Mouse (Mus musculus) v-Abl transformed pro-B cells (cell line): Measurements from ENCODE around the gene Gabrr1.

Experiments
- in situ Hi-C, 2 experiments: fragments of 400-800 bp; cut with MboI; formaldehyde crosslinking; loops; one replicate each; pipeline ENCODE4 v1.15.1; 2025; ENCODE audit not compliant: unreplicated experiment in 2 of 2

Gene Gabrr1

DNA sequence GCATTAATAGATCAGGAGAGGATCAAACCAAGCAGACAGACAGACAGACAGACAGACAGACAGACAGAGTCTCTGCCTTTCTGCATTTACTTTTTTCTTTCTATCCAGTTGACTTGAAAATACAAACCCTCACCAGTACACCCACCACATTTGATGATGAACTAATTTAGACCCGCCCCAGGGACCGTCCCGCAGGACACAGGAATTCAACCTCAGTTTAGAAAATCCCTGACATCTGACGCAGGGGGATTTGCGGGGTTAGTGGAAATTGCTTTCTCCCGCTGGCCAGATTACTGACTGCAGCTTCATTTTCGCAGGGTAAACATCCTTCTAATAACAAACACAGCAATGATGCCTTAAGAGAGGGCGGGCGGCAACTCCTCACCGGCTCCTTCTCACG, at the start of gene Gabrr1:
Gene Gabrr1, plus strand, starts transcription at position 301 of the 400 bp plus-strand sequence.
- in situ Hi-C loops, result no loop called here

DNA sequence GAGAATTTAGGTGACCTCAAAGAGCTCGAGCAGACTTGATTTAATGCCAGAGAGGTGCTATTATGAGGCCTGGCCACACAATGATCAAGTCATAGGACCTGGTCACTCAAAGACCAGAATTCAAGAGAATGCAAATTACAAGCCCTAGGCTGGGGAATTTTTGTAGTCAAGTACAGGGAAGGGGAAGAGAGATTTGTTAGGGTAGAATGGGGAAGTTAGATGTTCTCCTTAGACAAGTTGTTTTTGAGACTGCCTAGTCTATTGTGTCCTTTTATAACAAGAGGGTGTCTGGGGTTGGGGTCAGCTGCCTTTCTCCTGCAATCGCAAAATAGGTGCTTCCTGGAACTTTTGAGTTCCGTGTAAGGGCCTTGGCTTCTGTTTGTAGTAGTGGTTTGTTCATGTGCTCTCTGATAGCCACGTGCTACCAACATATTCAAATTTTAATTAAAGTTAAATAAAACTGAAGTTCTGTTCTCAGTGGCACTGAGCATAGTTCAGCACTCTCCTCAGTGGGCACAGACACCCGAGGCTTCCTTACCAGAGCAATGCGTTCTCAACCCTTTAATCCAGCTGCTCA, 33.1 kb upstream of the Gabrr1 start:
- in situ Hi-C loops, result no loop called here

DNA sequence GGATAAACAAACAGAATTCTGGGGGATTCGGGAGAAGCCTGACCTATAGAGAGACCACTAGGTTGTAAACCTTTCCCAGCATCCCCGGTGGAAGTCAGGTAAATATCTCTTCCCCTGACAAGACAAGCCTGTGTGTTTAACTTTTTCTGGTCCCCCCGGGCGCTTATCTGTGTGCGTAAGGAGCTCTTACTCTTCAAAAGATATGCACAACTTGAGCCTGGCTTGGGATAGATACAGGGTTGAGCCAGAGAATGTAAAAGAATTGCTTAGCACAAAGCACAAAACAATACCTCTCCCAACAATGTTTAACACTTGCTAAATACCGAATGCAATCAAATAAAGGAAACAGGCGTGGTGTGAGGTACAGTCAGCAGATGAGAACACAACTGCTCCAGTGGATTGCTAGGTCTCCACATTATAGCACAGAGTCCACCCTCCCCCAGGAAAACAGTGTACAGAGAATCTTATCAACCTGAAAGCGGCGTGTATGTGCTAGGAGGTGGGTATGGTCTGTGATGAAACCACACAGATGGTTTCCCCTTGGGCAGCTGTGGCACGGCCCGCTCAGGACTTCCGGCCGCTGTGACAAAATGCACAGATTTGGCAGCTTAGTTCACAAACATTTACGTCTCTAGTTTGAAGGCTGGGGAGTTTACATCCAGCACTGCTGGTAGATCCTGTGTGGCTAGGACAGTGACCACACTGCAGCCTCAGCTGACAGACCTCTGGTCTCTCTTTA, 22.4 kb upstream of the Gabrr1 start:
- in situ Hi-C loops, result loop anchor here (10.0 kb wide), 3 partner anchors 85 to 1135 kb away; no protein-coding TSS in a partner anchor

DNA sequence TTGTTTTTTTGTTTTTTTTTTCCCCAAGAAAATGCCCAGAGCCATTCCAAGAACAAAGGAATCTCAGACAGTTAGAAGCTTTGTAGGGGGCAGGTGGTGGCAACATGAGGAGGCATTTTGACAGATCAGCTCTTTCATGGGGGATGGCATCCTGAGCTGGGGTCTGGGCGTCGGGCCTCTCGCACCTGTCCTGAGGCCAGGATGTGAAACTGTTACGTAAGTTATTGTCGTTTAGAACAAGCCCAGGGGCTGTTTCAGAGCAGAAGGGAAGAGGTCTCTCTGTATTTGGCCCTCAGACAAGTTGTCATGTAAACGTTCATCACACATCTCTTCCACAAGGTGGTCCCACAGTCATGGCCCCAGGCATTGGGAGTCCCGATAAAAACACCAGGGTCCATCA, 21.5 kb upstream of the Gabrr1 start:
- in situ Hi-C loops, result loop anchor here (10.0 kb wide), 3 partner anchors 86 to 1136 kb away; no protein-coding TSS in a partner anchor

DNA sequence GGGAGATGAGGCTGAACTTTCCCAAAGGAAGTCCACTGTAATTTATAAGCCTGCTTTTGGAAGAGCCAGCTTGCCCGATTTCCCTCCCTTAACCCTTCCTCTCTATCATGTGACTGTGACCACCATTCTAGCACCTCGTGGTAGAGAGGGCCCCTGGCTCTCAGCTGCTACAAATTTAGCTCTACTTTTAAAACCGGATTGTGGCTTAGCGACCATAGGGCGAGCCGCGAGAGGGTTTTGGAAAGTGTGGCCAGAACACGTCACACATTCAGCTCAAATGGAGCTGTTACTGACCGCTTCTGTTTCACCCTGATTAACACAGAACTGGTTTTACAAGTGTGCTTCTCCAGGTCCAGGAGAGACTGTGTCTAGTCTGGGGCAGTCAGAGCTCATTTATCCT, 21.0 kb upstream of the Gabrr1 start:
- in situ Hi-C loops, result loop anchor here (10.0 kb wide), 3 partner anchors 87 to 1137 kb away; no protein-coding TSS in a partner anchor

DNA sequence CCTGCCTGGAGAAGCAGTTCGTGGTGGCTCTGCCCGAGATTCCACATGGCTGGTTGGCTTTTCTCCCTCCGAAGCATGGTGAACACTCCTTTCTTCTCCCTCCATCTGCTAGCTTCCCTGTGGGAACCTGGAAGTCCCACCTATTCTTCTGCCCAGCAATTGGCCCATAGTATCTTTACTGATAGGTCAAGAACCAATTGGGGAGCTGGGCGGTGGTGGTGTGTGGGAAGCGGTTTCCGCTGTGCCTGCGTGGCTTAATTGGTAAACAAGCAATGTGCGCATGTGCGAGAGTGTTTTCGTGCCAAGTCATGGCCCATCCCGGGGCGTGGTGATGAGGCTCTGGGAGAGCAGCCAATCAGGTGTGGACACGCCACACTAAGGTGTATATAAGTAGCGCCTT, 19.5 kb upstream of the Gabrr1 start:
- in situ Hi-C loops, result loop anchor here (10.0 kb wide), 3 partner anchors 88 to 1138 kb away; no protein-coding TSS in a partner anchor

DNA sequence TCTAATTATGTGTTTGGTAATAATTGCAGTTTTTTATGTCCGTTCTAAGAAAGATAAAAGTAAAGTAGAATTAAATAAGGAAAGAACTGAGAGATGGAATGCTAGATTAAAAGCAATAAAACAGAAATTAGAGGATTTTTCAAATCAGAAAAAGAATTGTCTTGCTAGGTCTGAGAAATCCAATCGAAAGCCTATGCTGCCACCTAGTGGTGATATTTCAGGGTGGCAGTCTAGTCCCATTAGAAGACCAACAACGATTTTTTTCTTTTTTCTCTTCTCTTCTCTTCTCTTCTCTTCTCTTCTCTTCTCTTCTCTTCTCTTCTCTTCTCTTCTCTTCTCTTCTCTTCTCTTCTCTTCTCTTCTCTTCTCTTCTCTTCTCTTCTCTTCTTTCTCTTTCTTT, 13.2 kb upstream of the Gabrr1 start:
- in situ Hi-C loops, result loop anchor here (5.0 to 10.0 kb wide), 9 partner anchors 94 to 1144 kb away; partner anchors contain the start of gene Ankrd6 (in 2 of the 2)

DNA sequence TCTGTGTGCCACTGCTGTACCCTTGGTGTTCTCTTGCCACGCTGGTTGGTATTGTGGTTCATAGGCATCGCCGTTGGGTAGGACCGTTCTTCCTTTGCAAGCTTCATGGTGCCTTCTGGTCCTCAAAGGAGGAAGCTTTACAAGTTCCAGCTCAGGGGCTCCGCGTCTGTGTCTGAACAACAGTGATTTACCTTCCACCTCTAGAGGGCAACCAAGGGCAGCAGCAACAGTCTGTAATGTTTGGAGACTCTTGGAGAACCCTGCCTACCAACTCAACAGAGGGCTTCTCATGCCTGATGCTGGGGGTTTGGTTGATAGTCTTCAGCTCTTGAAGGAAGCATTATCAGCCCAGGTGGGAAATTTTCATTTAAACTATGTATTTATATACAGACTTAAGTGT, 7.8 kb upstream of the Gabrr1 start:
- in situ Hi-C loops, result no loop called here

DNA sequence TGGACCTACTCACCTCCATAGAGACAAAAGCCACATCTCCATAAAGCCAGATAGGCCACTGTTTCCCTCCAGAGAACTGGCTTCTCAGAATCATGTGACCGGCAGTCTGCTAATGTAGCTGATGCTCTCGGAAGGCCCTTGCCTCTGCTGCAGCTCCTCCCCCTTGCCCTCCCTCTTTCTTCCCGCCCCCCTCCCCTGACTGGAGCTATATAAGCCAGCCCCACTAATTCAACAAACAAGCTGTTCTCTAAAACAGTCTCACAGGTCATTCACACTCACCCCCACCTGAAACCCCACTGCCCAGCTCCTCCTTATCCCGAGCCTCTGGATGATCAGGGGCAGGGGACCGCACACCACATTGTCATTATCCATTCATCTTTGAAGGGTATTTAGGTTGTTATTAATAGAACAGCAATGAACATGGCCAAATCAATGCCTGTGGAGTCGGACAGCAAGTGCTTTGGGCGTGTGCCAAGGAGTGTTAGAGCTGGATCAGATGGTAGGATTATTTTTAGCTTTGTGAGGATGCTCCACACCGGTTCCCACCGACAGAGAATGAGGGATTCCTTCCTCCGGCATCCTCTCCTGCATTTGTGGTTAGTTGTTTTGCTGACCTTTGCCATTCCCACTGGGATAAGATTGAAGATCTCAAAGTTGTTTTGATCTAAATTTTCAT, 6.8 kb upstream of the Gabrr1 start:
- in situ Hi-C loops, result no loop called here

DNA sequence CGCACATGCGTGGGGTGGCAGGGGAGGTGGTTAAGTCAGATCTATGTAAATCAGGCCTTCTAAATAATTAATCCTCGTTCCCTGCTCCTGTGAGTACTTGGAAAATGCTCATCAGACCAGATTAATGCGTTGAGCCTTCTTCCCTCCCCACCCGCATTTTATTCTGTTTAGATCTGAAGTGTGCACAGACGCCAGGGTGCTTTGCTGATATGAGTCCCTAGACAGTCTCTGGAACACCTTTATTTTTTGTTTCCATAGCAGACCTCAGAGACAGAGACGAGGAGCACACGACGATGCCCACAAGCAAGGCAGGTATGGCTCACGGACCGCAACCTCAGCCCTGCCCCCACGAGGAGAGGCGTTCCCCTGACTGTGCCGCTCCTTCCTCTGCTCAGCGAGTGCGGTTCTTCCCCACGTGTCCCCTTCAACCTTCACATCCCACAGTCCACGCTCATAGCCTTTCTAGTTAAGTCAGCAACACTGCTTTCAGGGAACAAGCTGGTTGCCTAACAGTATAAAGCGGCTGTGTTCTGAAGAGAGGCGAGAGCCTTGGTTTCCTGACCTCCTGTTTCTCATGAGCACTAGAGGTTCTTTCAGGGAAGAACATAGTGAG, 14.5 kb downstream of the Gabrr1 start:
- in situ Hi-C loops, result loop anchor here (5.0 kb wide), 2 partner anchors 146 to 151 kb away; partner anchors contain the start of gene Pnrc1 (in 1 of the 2)

DNA sequence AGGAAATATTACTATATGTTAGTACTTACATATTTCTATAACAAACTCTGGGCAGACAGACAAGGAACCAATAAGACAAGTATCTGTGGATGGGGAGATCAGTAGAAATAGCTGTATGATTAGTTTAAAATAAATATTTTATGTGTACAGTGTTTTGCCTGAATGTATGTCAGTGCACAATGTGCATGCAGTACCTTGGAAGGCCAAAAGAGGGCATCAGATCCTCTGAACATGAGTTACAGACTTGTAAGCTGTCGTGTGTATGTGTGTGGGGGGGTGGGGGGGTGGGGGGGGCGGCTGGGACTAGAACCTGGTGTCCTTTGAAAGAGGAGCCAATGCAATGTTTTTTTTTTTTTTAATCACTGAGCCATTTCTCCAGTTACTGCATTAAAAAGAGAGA, 15.5 kb downstream of the Gabrr1 start:
- in situ Hi-C loops, result loop anchor here (5.0 kb wide), 2 partner anchors 144 to 149 kb away; partner anchors contain the start of gene Pnrc1 (in 1 of the 2)

DNA sequence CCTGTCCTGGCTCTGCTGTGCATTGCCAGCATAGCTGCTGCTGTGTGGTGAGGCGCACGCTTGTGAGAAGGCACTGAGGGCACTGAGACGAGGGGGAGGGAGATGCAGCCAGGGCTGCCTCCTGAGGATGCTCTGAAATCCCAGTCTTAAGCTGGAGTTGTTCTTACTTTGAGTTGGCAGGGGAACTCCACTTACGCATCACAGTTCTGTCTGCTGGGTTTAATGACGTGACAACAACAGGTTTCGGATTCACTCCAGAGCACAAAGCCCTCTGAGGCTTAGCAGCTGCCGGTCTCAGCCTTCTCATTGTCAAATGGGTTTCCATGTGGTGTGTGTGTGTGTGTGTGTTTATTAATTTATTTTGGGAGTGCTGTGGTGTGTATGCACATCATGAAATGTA, 16.8 kb downstream of the Gabrr1 start:
- in situ Hi-C loops, result loop anchor here (5.0 kb wide), 2 partner anchors 143 to 148 kb away; partner anchors contain the start of gene Pnrc1 (in 1 of the 2)

DNA sequence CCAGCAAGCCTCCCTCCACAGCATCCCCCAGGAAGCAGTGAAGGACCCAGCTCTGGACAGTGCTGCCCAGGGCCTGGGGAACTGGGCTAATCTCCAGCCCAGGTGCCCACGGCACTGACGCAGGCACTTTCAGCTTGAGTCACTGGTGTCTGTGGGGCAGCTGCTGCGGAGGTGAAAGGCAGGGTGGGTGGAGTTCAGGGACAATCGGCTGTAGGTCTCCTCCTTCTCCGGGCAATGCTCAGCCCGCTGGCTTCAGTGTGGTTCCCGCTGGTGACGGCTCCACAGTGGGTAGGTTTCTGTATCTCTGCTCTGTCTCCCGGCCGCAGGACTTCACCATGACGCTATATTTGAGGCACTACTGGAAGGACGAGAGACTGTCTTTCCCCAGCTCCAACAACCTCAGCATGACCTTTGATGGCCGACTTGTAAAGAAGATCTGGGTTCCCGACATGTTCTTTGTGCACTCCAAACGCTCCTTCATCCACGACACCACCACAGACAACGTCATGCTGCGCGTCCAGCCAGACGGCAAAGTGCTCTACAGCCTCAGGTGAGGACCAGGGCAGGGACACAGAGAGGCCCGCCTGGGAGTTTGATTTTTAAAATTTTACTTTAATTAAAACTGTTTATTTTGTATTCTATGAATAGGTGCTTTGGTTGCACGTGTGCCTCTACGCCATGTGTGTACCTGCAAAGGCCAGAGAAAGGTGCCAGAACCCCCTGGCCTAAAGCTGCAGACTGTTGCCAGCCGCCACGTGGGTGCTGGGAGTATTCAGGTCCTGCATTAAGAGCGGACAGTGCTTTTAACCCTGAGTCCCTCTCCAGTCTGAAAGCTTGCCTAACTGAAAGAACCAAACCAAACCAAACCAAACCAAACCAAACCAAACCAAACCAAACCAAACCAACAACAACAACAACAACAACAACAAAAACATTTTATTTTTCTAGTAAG, 20.0 kb downstream of the Gabrr1 start:
- in situ Hi-C loops, result no loop called here

DNA sequence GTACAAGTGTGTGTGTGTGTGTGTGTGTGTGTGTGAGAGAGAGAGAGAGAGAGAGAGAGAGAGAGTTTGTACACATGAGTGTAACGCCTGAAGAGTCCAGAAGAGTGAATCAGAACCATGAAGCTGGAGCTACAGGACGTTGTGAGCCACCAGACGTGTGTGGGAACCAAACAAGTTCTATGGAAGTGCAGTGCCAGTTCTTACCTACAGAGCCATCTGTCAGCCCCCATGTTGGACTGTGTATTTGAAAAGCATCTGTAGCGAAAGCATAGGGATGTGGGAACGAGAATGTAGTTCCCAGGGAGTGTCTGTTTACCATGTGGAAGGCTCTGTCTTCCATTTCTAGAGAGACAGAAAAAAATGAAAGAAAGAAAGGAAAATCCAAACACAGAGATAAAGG, 51.2 kb downstream of the Gabrr1 start:
- in situ Hi-C loops, result no loop called here

DNA sequence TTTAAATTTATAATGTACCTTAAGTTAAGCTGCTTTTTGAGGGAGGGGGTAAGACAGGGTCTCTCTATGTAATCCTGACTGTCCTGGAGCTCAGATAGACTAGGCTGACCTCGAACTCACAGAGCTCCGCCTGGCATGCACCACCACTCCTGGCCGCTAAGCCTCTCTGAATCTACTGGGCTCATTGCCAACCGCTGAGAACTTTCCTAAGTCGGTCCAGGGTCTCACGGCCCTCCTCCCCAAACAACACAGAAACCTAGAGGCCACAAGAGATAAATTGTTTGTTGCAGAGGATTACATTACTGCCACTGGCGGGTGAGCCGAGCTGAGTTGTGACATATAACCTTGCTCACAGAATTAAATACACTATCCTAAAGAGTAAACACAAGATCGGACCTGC, 55.8 kb downstream of the Gabrr1 start:
- in situ Hi-C loops, result no loop called here

DNA sequence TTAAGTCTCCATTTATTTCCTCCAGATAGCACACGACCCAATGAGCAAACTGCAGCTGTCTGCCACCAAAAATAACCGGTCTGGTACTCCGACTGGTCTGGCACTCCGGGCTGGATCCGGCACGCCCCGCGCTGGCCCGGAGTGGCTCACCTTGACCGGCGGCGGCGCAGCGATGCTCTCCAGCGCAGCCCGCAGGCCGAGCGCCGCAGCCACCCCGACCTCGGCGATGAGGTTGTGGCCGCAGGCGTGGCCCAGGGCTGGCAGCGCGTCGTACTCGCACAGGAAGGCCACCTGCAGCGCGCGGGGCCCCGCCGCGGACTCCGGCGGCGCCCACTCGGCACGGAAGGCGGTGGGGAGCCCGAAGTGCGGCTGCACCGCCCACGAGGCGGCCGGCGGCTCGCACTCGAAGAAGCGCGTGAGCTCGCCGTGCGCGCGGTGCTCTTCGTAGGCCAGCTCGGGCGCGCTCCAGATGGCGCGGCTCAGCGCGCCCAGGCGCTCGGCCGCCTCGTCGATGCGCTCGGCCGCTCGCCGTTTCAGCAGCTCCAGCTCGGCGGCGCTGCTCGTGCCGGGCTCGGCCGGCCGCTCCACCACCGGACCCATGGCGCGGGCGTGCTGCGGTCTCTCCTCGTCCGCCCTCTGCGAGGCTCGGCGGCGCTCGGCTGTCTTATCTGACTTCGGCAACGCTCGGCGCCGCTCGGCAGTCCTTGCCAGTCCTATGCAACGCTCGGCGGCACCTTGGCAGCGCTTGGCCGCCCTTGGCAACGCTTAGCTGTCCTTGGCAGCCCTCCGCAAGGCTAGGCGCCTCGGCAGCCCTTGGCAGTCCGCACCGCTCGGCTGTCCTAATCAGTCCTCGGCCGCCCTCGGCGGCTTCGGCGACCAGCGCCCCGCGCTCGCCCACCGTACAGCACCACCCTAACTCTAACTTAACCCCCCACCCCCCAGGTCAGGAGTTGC, 56.7 kb downstream of the Gabrr1 start:
- in situ Hi-C loops, result no loop called here

DNA sequence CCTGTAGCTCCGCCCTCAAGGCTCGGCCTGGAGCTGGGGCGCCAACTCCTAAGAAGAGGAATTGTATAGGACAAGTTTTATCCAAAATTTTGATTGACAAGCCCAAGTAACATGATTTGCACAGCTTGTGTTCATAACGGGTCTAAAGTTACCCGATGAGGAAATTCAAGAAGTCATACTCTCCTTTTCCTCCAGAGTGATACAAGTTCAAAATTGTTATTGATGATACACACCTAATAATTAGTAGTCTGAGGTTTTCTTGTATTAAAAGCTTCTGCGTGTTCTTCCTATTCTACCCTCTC, 57.4 kb downstream of the Gabrr1 start, which contains the start of gene Pm20d2:
Gene Pm20d2, minus strand, starts transcription at position 3 of the 302 bp plus-strand sequence.
- in situ Hi-C loops, result no loop called here

DNA sequence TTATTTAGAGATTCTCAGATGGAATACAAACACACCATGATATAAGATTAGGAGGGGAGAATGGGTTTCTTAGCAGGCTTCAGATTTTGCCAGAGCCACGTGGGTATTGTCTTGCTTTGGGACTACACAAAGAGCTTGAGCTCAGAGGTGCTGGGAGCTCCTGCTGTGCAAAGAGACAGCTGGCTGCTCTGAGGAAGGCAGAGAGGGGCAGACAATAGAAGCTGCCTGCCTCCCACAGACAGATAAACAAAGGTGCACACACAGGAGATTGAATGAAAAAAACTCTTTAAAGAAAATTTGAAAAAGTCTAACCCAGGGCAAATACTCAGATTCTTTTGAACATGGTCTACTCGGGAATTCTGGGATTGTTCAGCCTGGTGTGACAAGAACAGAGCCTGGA, 65.8 kb downstream of the Gabrr1 start:
- in situ Hi-C loops, result no loop called here

DNA sequence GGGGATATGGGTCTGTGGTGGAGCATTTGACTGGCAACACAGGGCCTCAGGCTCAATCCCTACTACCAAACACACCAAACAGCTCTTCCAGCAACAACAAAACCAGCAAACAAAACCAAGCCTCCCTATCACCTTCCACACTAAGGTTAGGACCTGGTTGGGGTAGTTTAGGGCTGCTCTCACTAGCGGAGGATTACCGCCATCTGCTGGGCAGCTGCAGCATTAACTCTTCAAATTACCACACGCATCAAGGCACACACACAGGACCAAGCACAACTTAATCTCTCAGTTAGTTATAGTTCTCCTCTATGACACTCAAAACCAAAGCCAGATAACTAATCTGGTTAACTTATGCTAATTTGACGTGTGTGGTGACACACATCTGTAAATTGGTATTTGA, 72.4 kb downstream of the Gabrr1 start:
- in situ Hi-C loops, result no loop called here
